Mouse (Mus musculus) neural tube, embryonic 11.5 days (tissue): ENCODE data around the gene Gm3164. TPM values are rescaled to one million over a fixed set of nuclear protein-coding genes. Genes with fewer than 3 reads are reported as not detected.
"Not testable (repeated sequence)": the region's sequence is repeated elsewhere in the genome, so short reads cannot be mapped to it uniquely, and the experiment has no call there.

Experiments
- ATAC-seq: fragments of 200-750 bp; cut with Nextera tagmentation; 2 replicates; pipeline ENCODE4 v1.8.0; 2017; ENCODE audit warnings: moderate number of reproducible peaks, mild to moderate bottlenecking, moderate TSS enrichment, moderate library complexity; ENCODE audit not compliant: insufficient read depth, low FRiP score, low TSS enrichment
- DNase-seq: peaks from one replicate; pipeline ENCODE4 v3.0.0-alpha.2; 2015; ENCODE audit warnings: low spot score
- H3K27ac ChIP-seq: fragments of 300-500 bp; sonication (generic); 2 replicates; pipeline ENCODE4 v1.5.1; 2014; ENCODE audit warnings: low read depth, mild to moderate bottlenecking, low read length
- H3K27me3 ChIP-seq: fragments of 300-500 bp; sonication (generic); 2 replicates; pipeline ENCODE4 v1.6.1; 2014; ENCODE audit warnings: mild to moderate bottlenecking, low read length, mixed read lengths; ENCODE audit not compliant: control insufficient read depth, insufficient read depth
- H3K36me3 ChIP-seq: fragments of 300-500 bp; sonication (generic); 2 replicates; pipeline ENCODE4 v1.6.1; 2014; ENCODE audit warnings: mild to moderate bottlenecking, low read length, moderate library complexity, mixed read lengths; ENCODE audit not compliant: control insufficient read depth, insufficient read depth
- H3K4me1 ChIP-seq: fragments of 300-500 bp; sonication (generic); 2 replicates; pipeline ENCODE4 v1.6.1; 2014; ENCODE audit warnings: low read length, mixed read lengths; ENCODE audit not compliant: control insufficient read depth, insufficient read depth
- H3K4me2 ChIP-seq: fragments of 300-500 bp; sonication (generic); 2 replicates; pipeline ENCODE4 v1.6.1; 2014; ENCODE audit warnings: low read depth, mild to moderate bottlenecking, moderate library complexity
- H3K4me3 ChIP-seq: fragments of 300-500 bp; sonication (generic); 2 replicates; pipeline ENCODE4 v1.5.1; 2014; ENCODE audit warnings: low read depth, low read length
- H3K9ac ChIP-seq: fragments of 300-500 bp; sonication (generic); 2 replicates; pipeline ENCODE4 v1.6.1; 2014; ENCODE audit warnings: mild to moderate bottlenecking, low read length
- H3K9me3 ChIP-seq: fragments of 300-500 bp; sonication (generic); 2 replicates; pipeline ENCODE4 v1.6.1; 2016; ENCODE audit warnings: low read length; ENCODE audit not compliant: control insufficient read depth
- WGBS: fragments of 180-500 bp; shearing (Covaris S2); extraction: QIAGEN DNeasy Blood & Tissue Kit; methylation state at CpG from one replicate; pipeline ENCODE4 v1.1.7; 2014; 5-methylcytosine and 5-hydroxymethylcytosine counted together
- polyA plus RNA-seq: library from polyadenylated mRNA; unstranded; fragments of >200 nt; fragmentation: Nextera tagmentation; extraction: Ambion mirVana; gene quantifications from 2 replicates; pipeline ENCODE4 v1.2.1, GENCODE M21; 2014

The Gm3164 gene
- polyA plus RNA-seq, 1 experiment from 2014 or later: 1.3 TPM

GRCm38 (mm10) chr14:4400115-4400789, 15.0 kb upstream of the Gm3164 start:
- DNase-seq, H3K9ac ChIP-seq, ATAC-seq, H3K36me3 ChIP-seq, H3K4me3 ChIP-seq, H3K27me3 ChIP-seq, H3K27ac ChIP-seq, H3K4me1 ChIP-seq, H3K9me3 ChIP-seq, H3K4me2 ChIP-seq: not testable (repeated sequence)
- WGBS: 91% methylated on average over 5 of the region's 5 CpGs

- not testable (repeated sequence) for H3K4me3 ChIP-seq, H3K27me3 ChIP-seq, ATAC-seq, H3K9me3 ChIP-seq, H3K27ac ChIP-seq, H3K9ac ChIP-seq, H3K36me3 ChIP-seq, DNase-seq, H3K4me1 ChIP-seq, H3K4me2 ChIP-seq
- WGBS: 76% methylated on average over 5 of the region's 5 CpGs
Observed at GRCm38 (mm10) chr14:4401245-4401644, 14.0 kb upstream of the Gm3164 start.

GRCm38 (mm10) chr14:4403840-4404239, 11.4 kb upstream of the Gm3164 start:
- not testable (repeated sequence) for ATAC-seq

GRCm38 (mm10) chr14:4409939-4410338, 5.3 kb upstream of the Gm3164 start:
- not testable (repeated sequence) for H3K9ac ChIP-seq, H3K27ac ChIP-seq, H3K27me3 ChIP-seq, H3K4me3 ChIP-seq, H3K9me3 ChIP-seq, DNase-seq, H3K4me1 ChIP-seq, H3K36me3 ChIP-seq, ATAC-seq, H3K4me2 ChIP-seq
- 50% methylated on average over 1 of the region's 1 CpGs for WGBS

More at GRCm38 (mm10) chr14:4403840-4404239, 11.4 kb upstream of the Gm3164 start:
- H3K4me1 ChIP-seq, H3K36me3 ChIP-seq, H3K9ac ChIP-seq, H3K9me3 ChIP-seq, DNase-seq, H3K27ac ChIP-seq, H3K4me2 ChIP-seq, H3K27me3 ChIP-seq, H3K4me3 ChIP-seq: not testable (repeated sequence)

GRCm38 (mm10) chr14:4430692-4431091, 15.4 kb downstream of the Gm3164 start, which contains the start of gene Gm3173:
Gene Gm3173, plus strand, starts transcription at chr14:4430992.
- not testable (repeated sequence) for H3K9me3 ChIP-seq, DNase-seq, H3K4me1 ChIP-seq

GRCm38 (mm10) chr14:4481445-4481844, 66.2 kb downstream of the Gm3164 start, which contains the start of gene Gm3182:
Gene Gm3182, plus strand, starts transcription at chr14:4481745.
- H3K9ac ChIP-seq, H3K4me2 ChIP-seq, H3K4me3 ChIP-seq, H3K27me3 ChIP-seq, H3K4me1 ChIP-seq, H3K9me3 ChIP-seq, ATAC-seq, H3K36me3 ChIP-seq, H3K27ac ChIP-seq, DNase-seq: not testable (repeated sequence)
- WGBS: 100% methylated on average over 1 of the region's 2 CpGs

More at GRCm38 (mm10) chr14:4430692-4431091, 15.4 kb downstream of the Gm3164 start, which contains the start of gene Gm3173:
- H3K9ac ChIP-seq, H3K27me3 ChIP-seq, H3K4me3 ChIP-seq, H3K36me3 ChIP-seq, H3K4me2 ChIP-seq, ATAC-seq, H3K27ac ChIP-seq: not testable (repeated sequence)

Other genes with a start within 250 kb of the Gm3164 start
- 0.49 and 0.97 TPM in 2 replicates for gene Gm2974, start 232.9 kb upstream of the Gm3164 start, polyA plus RNA-seq
- gene Gm3138, start 165.8 kb upstream of the Gm3164 start, polyA plus RNA-seq: not detected in 2 replicates
- not detected in 2 replicates for gene Gm3149, start 98.2 kb upstream of the Gm3164 start, polyA plus RNA-seq
- gene 2610042L04Rik, start 80.7 kb upstream of the Gm3164 start, polyA plus RNA-seq: 0.46 and 1.0 TPM in 2 replicates
- gene Gm3159, start 17.9 kb upstream of the Gm3164 start, polyA plus RNA-seq: not detected in 2 replicates
- not detected in 2 replicates for gene Gm3173, start 15.5 kb downstream of the Gm3164 start, polyA plus RNA-seq
- gene Gm3182, start 66.3 kb downstream of the Gm3164 start, polyA plus RNA-seq: not detected in 2 replicates
- gene Gm3047, start 140.0 kb downstream of the Gm3164 start, polyA plus RNA-seq: not detected in 2 replicates
- not detected in 2 replicates for gene Gm8159, start 216.9 kb downstream of the Gm3164 start, polyA plus RNA-seq
- 0.41 TPM in 1 of 2 replicates, not detected in the other for gene Gm3239, start 248.7 kb downstream of the Gm3164 start, polyA plus RNA-seq